Mouse (Mus musculus): ENCODE measurements around the gene Per1.

Gene Per1

GRCm38 (mm10) chr11:69064259-69065133 lies 30.5 kb upstream of the Per1 start:
- no peak for DNase-seq (ENCODE audit: low read depth, low spot score)

- no peak for DNase-seq (ENCODE audit: low read depth, low spot score)
Observed at GRCm38 (mm10) chr11:69065394-69065925, 29.6 kb upstream of the Per1 start.

- no peak for DNase-seq (ENCODE audit: low read depth, low spot score)
Observed at GRCm38 (mm10) chr11:69066163-69066861, 28.7 kb upstream of the Per1 start.

- DNase-seq (ENCODE audit: low read depth, low spot score) = peak; percentile 85
Observed at GRCm38 (mm10) chr11:69066956-69067355, 28.1 kb upstream of the Per1 start.

- no peak for DNase-seq (ENCODE audit: low read depth, low spot score)
Observed at GRCm38 (mm10) chr11:69067601-69068000, 27.4 kb upstream of the Per1 start.

GRCm38 (mm10) chr11:69070093-69070492 lies 24.9 kb upstream of the Per1 start:
- no peak for DNase-seq (ENCODE audit: low read depth, low spot score)

- DNase-seq (ENCODE audit: low read depth, low spot score) = peak; percentile 93
Observed at GRCm38 (mm10) chr11:69070590-69071222, 24.3 kb upstream of the Per1 start, which contains the start of gene Tmem107. Tmem107 (plus strand) TSS chr11:69070806.

GRCm38 (mm10) chr11:69071262-69071661 lies 23.8 kb upstream of the Per1 start:
- DNase-seq (ENCODE audit: low read depth, low spot score) = no peak

- DNase-seq (ENCODE audit: low read depth, low spot score) = no peak
Observed at GRCm38 (mm10) chr11:69072234-69072633, 22.8 kb upstream of the Per1 start.

- no peak for DNase-seq (ENCODE audit: low read depth, low spot score)
Observed at GRCm38 (mm10) chr11:69072666-69073064, 22.4 kb upstream of the Per1 start.

GRCm38 (mm10) chr11:69073065-69073888 lies 21.7 kb upstream of the Per1 start:
- DNase-seq (ENCODE audit: low read depth, low spot score) = peak; percentile 94

- DNase-seq (ENCODE audit: low read depth, low spot score) = no peak
Observed at GRCm38 (mm10) chr11:69073951-69074775, 20.9 kb upstream of the Per1 start.

- DNase-seq (ENCODE audit: low read depth, low spot score) = no peak
Observed at GRCm38 (mm10) chr11:69074776-69075069, 20.3 kb upstream of the Per1 start.

GRCm38 (mm10) chr11:69075764-69076479 lies 19.1 kb upstream of the Per1 start:
- no peak for DNase-seq (ENCODE audit: low read depth, low spot score)

GRCm38 (mm10) chr11:69076572-69076971 lies 18.4 kb upstream of the Per1 start:
- no peak for DNase-seq (ENCODE audit: low read depth, low spot score)

GRCm38 (mm10) chr11:69077316-69077715 lies 17.7 kb upstream of the Per1 start:
- DNase-seq (ENCODE audit: low read depth, low spot score) = no peak

- no peak for DNase-seq (ENCODE audit: low read depth, low spot score)
Observed at GRCm38 (mm10) chr11:69078041-69078440, 17.0 kb upstream of the Per1 start.

GRCm38 (mm10) chr11:69078805-69079438 lies 16.1 kb upstream of the Per1 start:
- no peak for DNase-seq (ENCODE audit: low read depth, low spot score)

GRCm38 (mm10) chr11:69080102-69080854 lies 14.7 kb upstream of the Per1 start:
- DNase-seq (ENCODE audit: low read depth, low spot score) = no peak
